Mouse (Mus musculus) megakaryocyte, embryonic 14.5 days (primary cell): Measurements from ENCODE around the gene Plxna1.

Source experiments
- FLI1 ChIP-seq: IDR thresholded peaks from 2 replicates; pipeline ENCODE4 v1.6.1; 2012; ENCODE audit warnings: low read length, inconsistent platforms, mixed read lengths
- GATA1 ChIP-seq: IDR thresholded peaks from 3 replicates; pipeline ENCODE4 v1.6.1; 2012; ENCODE audit warnings: mixed read lengths, low read length, inconsistent platforms, borderline replicate concordance

- no peak for TF ChIP-seq GATA1
- TF ChIP-seq FLI1: no peak
Measured at GRCm38 (mm10) chr6:89393820-89394219, 31.4 kb upstream of the Plxna1 start.
